Mouse (Mus musculus) small intestine, adult 2 months (tissue): ENCODE results near the gene Fnd3c2.

Experiments
- CTCF ChIP-seq: fragments of 200-500 bp; IDR thresholded peaks from 2 replicates; pipeline ENCODE4 v1.5.1; 2012; ENCODE audit warnings: low read depth, mild to moderate bottlenecking, control low read depth, inconsistent platforms, low read length, moderate library complexity, mixed read lengths; ENCODE audit not compliant: insufficient replicate concordance, insufficient read length; ENCODE audit errors: extremely low read depth
- POLR2A ChIP-seq: fragments of 200-500 bp; IDR thresholded peaks from 2 replicates; pipeline ENCODE4 v1.6.1; 2012; ENCODE audit warnings: low read depth, mild to moderate bottlenecking, control low read depth, inconsistent platforms, low read length, moderate library complexity

DNA sequence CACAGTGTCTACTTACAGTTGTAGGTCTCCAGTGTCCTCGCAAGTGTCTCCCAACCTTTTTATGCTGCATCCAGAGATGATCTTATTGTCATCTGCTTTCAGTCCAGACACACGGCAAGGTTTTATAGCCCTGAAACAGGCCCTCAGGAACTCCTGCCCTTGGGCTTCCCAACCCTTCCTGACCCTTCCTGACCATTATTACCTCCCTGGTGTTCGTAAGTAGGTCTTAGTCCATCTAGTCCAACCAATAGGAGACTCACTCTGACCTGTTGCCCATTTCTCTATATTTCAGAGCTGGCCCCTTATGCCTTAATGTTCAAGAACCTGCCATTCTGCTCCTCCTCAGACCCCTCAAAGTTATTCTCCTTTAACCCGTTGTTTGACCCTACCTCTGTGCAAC lies at the start of gene Fnd3c2:
- TF ChIP-seq POLR2A (no peak), CTCF (no peak)
